Mouse (Mus musculus): ENCODE measurements at regions not wholly inside any gene's neighbourhood (a gene's known extent, or its start where the extent isn't known, plus 50 kb on each side); places are given as distances from the start of the nearest gene placed in this dataset.

GRCm38 (mm10) chr11:18821384-18821783, 197.4 kb downstream of the Meis1 start:
- no peak for DNase-seq (ENCODE audit: extremely low spot score, low read depth, low spot score)

- no peak for DNase-seq (ENCODE audit: extremely low spot score, low read depth, low spot score)
Observed at GRCm38 (mm10) chr11:18814110-18814509, 204.7 kb downstream of the Meis1 start.

GRCm38 (mm10) chr11:18767479-18767878, 251.3 kb downstream of the Meis1 start:
- DNase-seq (ENCODE audit: extremely low spot score, low read depth, low spot score), result no peak

GRCm38 (mm10) chr11:18766458-18767016, 252.2 kb downstream of the Meis1 start:
- DNase-seq (ENCODE audit: extremely low spot score, low read depth, low spot score), result no peak

GRCm38 (mm10) chr11:18758591-18759074, 260.2 kb downstream of the Meis1 start:
- DNase-seq (ENCODE audit: extremely low spot score, low read depth, low spot score), result peak; percentile 93

GRCm38 (mm10) chr11:18756576-18756975, 262.2 kb downstream of the Meis1 start:
- DNase-seq (ENCODE audit: extremely low spot score, low read depth, low spot score), result no peak

GRCm38 (mm10) chr11:18754732-18755525, 263.9 kb downstream of the Meis1 start:
- DNase-seq (ENCODE audit: extremely low spot score, low read depth, low spot score), result no peak

GRCm38 (mm10) chr11:18753856-18754255, 264.9 kb downstream of the Meis1 start:
- no peak for DNase-seq (ENCODE audit: extremely low spot score, low read depth, low spot score)

- no peak for DNase-seq (ENCODE audit: extremely low spot score, low read depth, low spot score)
Observed at GRCm38 (mm10) chr11:18753246-18753645, 265.5 kb downstream of the Meis1 start.

- no peak for DNase-seq (ENCODE audit: extremely low spot score, low read depth, low spot score)
Observed at GRCm38 (mm10) chr11:18752512-18752911, 266.3 kb downstream of the Meis1 start.

- no peak for DNase-seq (ENCODE audit: extremely low spot score, low read depth, low spot score)
Observed at GRCm38 (mm10) chr11:18750911-18751841, 267.6 kb downstream of the Meis1 start.

- no peak for DNase-seq (ENCODE audit: extremely low spot score, low read depth, low spot score)
Observed at GRCm38 (mm10) chr11:18750080-18750375, 268.8 kb downstream of the Meis1 start.

GRCm38 (mm10) chr11:18749265-18750079, 269.3 kb downstream of the Meis1 start:
- no peak for DNase-seq (ENCODE audit: extremely low spot score, low read depth, low spot score)

- DNase-seq (ENCODE audit: extremely low spot score, low read depth, low spot score), result no peak
Observed at GRCm38 (mm10) chr11:18747871-18748461, 270.8 kb downstream of the Meis1 start.

GRCm38 (mm10) chr11:18747361-18747760, 271.4 kb downstream of the Meis1 start:
- DNase-seq (ENCODE audit: extremely low spot score, low read depth, low spot score), result no peak

GRCm38 (mm10) chr11:18746486-18746885, 272.3 kb downstream of the Meis1 start:
- no peak for DNase-seq (ENCODE audit: extremely low spot score, low read depth, low spot score)

- DNase-seq (ENCODE audit: extremely low spot score, low read depth, low spot score), result no peak
Observed at GRCm38 (mm10) chr11:18745840-18746239, 272.9 kb downstream of the Meis1 start.

GRCm38 (mm10) chr11:18734904-18735664, 283.7 kb downstream of the Meis1 start:
- DNase-seq (ENCODE audit: extremely low spot score, low read depth, low spot score), result no peak

GRCm38 (mm10) chr11:18734075-18734474, 284.7 kb downstream of the Meis1 start:
- DNase-seq (ENCODE audit: extremely low spot score, low read depth, low spot score), result no peak

GRCm38 (mm10) chr11:18729742-18730141, 289.0 kb downstream of the Meis1 start:
- DNase-seq (ENCODE audit: extremely low spot score, low read depth, low spot score), result no peak
